Mouse (Mus musculus) C2C12 (cell line): ENCODE measurements around the gene Dnah8. TPM values are rescaled to one million over a fixed set of nuclear protein-coding genes. Genes with fewer than 3 reads are reported as not detected.

ENCODE experiments used
- H3K27me3 ChIP-seq: one replicate; pipeline ENCODE4 v1.6.1; 2011; ENCODE audit not compliant: control insufficient read depth, insufficient read depth, insufficient read length
- H3K36me3 ChIP-seq: one replicate; pipeline ENCODE4 v1.6.1; 2011; ENCODE audit not compliant: control insufficient read depth, insufficient read depth
- H3K4me3 ChIP-seq: one replicate; pipeline ENCODE4 v1.5.1; 2011; ENCODE audit warnings: mild to moderate bottlenecking, control low read depth; ENCODE audit not compliant: poor library complexity, insufficient read depth, severe bottlenecking
- H3K79me2 ChIP-seq: one replicate; pipeline ENCODE4 v1.6.1; 2011; ENCODE audit not compliant: control insufficient read depth, insufficient read depth
- H3K79me3 ChIP-seq: one replicate; pipeline ENCODE4 v1.6.1; 2011; ENCODE audit warnings: low read depth, control low read depth
- H3ac ChIP-seq: one replicate; pipeline ENCODE3; 2011; ENCODE audit warnings: low read depth; ENCODE audit not compliant: control insufficient read depth, insufficient read length
- CEBPB ChIP-seq: IDR thresholded peaks from one replicate; pipeline ENCODE4 v1.6.1; 2011; ENCODE audit warnings: low read depth, mild to moderate bottlenecking, control low read depth, moderate library complexity
- CTCF ChIP-seq: IDR thresholded peaks from one replicate; pipeline ENCODE4 v1.5.1; 2011; ENCODE audit not compliant: control insufficient read depth, insufficient read depth, insufficient read length
- FOSL1 ChIP-seq: IDR thresholded peaks from one replicate; pipeline ENCODE4 v1.8.0; 2011; ENCODE audit warnings: mild to moderate bottlenecking, low read length; ENCODE audit not compliant: poor library complexity, insufficient read depth, severe bottlenecking
- MAX ChIP-seq: IDR thresholded peaks from one replicate; pipeline ENCODE4 v1.6.1; 2011; ENCODE audit warnings: mild to moderate bottlenecking, control low read depth
- MYOD1 ChIP-seq: IDR thresholded peaks from one replicate; pipeline ENCODE4 v1.6.1; 2011; ENCODE audit warnings: low read depth; ENCODE audit not compliant: control insufficient read depth, insufficient read length
- MYOG ChIP-seq: IDR thresholded peaks from one replicate; pipeline ENCODE4 v1.6.1; 2011; ENCODE audit not compliant: control insufficient read depth, insufficient read length; ENCODE audit errors: extremely low read depth
- USF1 ChIP-seq: IDR thresholded peaks from one replicate; pipeline ENCODE4 v1.6.1; 2011; ENCODE audit warnings: low read depth, mild to moderate bottlenecking, control low read depth, moderate library complexity
- polyA plus RNA-seq: library from polyadenylated mRNA; unstranded; fragments of >200 nt; fragmentation: generic; extraction: Trizol; gene quantifications from one replicate; pipeline ENCODE4 v1.2.1, GENCODE M21; 2012; ENCODE audit warnings: missing spikeins

The Dnah8 gene
- polyA plus RNA-seq, 1 experiment, result 0.32 TPM

DNA sequence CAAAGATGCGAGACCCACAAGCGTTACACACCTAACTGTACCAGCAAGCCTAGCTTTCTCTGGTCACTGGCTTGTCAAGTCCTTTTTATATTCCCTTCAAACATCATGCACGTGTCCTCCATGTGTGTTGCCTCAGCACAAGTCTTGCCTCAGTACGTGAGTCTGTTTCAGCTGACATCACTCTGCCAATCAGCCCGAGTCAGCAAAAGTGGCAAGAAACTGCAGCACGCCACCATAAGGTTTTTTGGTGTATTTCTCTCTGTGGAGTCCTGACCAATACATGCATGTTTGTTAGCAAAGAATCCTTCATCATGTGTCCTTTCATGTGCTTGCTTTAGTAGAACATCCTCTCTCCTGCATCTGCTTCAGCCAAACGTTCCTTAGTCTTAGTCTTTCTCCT, 200.3 kb downstream of the Dnah8 start:
- TF ChIP-seq MYOG (no peak), MAX (no peak), CTCF (no peak), MYOD1 (no peak), CEBPB (no peak), USF1 (no peak), FOSL1 (no peak)
- Histone ChIP-seq H3ac (no peak overlapping the region), H3K4me3 (no peak overlapping the region), H3K79me3 (no peaks in the 10 kb centered on the region), H3K79me2 (no peaks in the 10 kb centered on the region), H3K27me3 (peaks cover 8% of the 10 kb centered on the region), H3K36me3 (no peaks in the 10 kb centered on the region)

DNA sequence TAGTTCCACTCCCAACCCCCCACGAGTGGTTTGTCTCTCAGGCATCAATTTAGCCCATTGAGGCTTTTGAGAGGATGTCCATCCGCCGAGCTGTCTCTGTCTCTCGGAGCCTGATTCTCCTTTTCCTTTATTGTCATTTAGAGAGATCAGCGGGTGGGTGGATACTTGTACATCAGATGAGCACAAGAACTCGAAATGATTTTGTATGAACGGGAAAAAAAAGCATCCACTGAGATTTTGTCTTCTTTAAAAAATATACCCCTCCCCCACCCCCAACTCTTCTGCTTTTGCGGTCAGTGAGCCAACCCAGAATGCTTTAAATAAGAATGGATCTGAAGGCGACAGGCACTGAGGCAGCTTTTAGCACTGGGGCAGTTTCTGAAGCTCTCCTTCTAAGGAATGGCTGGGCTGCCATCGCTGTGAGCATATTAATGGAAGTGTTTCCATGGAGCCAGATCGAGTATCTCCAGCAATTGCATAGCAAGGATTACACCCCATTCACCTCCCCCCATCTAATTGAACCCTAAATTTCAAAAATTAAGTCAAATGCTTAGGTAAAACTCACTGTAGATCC, 201.7 kb downstream of the Dnah8 start:
- Histone ChIP-seq H3K79me2 (no peaks in the 10 kb centered on the region), H3ac (no peak overlapping the region), H3K79me3 (no peaks in the 10 kb centered on the region), H3K36me3 (no peaks in the 10 kb centered on the region), H3K4me3 (no peak overlapping the region), H3K27me3 (peaks cover 8% of the 10 kb centered on the region)
- no peak for TF ChIP-seq USF1
- TF ChIP-seq MAX, result no peak
- TF ChIP-seq FOSL1, result no peak
- no peak for TF ChIP-seq CTCF
- TF ChIP-seq CEBPB, result no peak
- TF ChIP-seq MYOD1, result no peak
- no peak for TF ChIP-seq MYOG

DNA sequence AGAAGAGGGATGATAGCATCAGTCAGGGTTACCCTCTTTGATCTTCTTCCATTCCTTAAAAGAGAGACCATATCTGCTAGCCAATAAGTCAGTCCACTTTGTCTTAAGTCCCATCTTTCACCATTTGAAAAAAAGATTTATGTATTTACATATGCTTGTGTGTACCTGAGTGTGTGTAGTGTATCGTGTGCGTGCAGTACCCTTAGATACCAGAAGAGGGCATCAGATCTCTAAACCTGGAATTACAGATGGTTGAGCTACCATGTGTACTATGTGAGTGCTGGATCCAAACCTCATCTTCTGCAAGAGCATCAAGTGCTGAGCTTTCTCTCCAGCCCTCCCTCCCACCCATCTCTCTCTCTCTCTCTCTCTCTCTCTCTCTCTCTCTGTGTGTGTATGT, 207.0 kb downstream of the Dnah8 start:
- H3K4me3 ChIP-seq, result no peak overlapping the region
- no peaks in the 10 kb centered on the region for H3K36me3 ChIP-seq
- no peak overlapping the region for H3ac ChIP-seq
- peaks cover 8% of the 10 kb centered on the region for H3K27me3 ChIP-seq
- TF ChIP-seq FOSL1, result no peak
- TF ChIP-seq USF1, result no peak
- no peak for TF ChIP-seq CTCF
- no peak for TF ChIP-seq MYOG
- no peak for TF ChIP-seq CEBPB
- TF ChIP-seq MYOD1, result no peak
- no peak for TF ChIP-seq MAX
- no peaks in the 10 kb centered on the region for H3K79me3 ChIP-seq
- no peaks in the 10 kb centered on the region for H3K79me2 ChIP-seq

DNA sequence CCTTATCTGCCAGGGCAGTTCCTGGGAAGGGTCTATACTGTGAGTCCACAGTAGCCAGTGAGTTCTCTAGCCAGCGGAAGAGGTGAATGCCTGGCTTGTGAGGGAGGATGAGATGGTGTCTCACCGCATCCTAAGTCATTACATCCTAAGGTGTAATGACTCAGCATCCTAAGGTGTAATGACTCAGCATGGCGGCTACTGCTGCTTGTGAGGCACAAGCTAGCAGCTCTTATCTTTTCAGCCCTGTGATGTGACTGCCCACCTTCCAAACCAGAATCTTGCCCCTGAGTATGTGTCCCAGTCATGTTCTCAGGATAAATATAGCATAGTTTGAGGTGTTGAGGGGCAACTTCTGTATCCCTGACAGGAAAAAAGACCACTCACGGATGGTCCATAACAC, 211.3 kb downstream of the Dnah8 start:
- Histone ChIP-seq H3K4me3 (no peak overlapping the region), H3K27me3 (no peaks in the 10 kb centered on the region), H3K79me3 (no peaks in the 10 kb centered on the region), H3K36me3 (no peaks in the 10 kb centered on the region), H3ac (no peak overlapping the region), H3K79me2 (no peaks in the 10 kb centered on the region)
- no peak for TF ChIP-seq FOSL1
- no peak for TF ChIP-seq CEBPB
- TF ChIP-seq MAX, result no peak
- no peak for TF ChIP-seq MYOG

DNA sequence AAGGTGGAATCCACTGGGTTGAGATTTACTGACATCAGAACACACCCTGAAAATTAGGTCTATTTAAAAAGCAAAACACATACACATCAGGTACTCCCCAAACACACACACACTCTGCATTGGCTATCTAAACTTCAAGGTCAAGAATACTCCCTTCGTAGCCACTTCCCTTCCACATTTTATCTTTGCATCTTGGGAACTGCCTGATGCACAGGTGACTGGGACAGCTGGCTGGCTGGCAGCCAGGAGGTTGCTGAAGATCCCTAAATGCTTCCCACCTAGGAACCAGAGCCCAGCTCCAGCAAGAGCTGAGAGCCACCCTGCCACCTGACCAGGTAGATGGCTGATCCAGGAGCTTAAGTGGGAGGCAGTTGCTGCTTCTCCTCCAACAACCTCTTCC, 212.9 kb downstream of the Dnah8 start:
- H3K27me3 ChIP-seq, result no peaks in the 10 kb centered on the region
- no peaks in the 10 kb centered on the region for H3K36me3 ChIP-seq
- no peak overlapping the region for H3ac ChIP-seq
- H3K79me3 ChIP-seq, result no peaks in the 10 kb centered on the region
- no peak for TF ChIP-seq MYOD1
- H3K79me2 ChIP-seq, result no peaks in the 10 kb centered on the region
- no peak overlapping the region for H3K4me3 ChIP-seq

DNA sequence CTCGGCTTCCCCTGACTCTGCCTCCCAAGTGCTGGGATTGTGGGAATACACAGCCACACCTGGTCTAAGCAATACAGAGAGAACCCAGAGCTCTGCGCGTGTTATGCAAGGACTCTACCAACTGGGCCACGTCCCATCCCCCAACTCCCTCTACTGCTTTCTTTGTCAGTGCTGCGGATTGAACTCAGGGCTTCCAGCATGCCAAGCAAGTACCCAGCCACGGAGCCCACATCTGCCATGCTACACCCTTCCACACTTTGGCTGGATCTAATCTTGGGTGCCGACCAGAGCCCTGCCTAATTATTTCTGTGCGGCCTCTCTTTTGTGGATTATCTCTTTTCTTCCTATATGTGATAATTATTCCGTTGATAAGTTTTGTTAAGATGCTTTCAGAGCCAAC, 215.9 kb downstream of the Dnah8 start:
- Histone ChIP-seq H3K4me3 (no peak overlapping the region), H3K27me3 (no peaks in the 10 kb centered on the region), H3K79me3 (no peaks in the 10 kb centered on the region), H3ac (no peak overlapping the region), H3K79me2 (no peaks in the 10 kb centered on the region), H3K36me3 (no peaks in the 10 kb centered on the region)
- TF ChIP-seq CEBPB (no peak), USF1 (no peak), MYOG (no peak), CTCF (no peak), MAX (no peak), MYOD1 (no peak), FOSL1 (no peak)
